Mouse (Mus musculus) T-helper 17 cell (primary cell): ENCODE results near the gene Mta2.

Experiments
- in situ Hi-C, 2 experiments: fragments of 300-600 bp; cut with MboI, MseI; formaldehyde crosslinking; loops; 1 replicate in 1 of 2; 2 replicates in 1 of 2; pipeline ENCODE4 v1.15.1; 2025; ENCODE audit warnings: high pct_unique_total_duplicates in 2 of 2

Mta2 gene

GRCm38 (mm10) chr19:8989567-8990431 is 48.1 kb downstream of the Mta2 start:
- in situ Hi-C loops = loop anchor here (5.0 to 10.0 kb wide), 2 partner anchors 88 to 1495 kb away; partner anchors contain the start of gene Atl3 (in 1 of the 2)

GRCm38 (mm10) chr19:8990432-8991102 is 48.9 kb downstream of the Mta2 start:
- in situ Hi-C loops = loop anchor here (5.0 kb wide), 1 partner anchor 87 kb away; no protein-coding TSS in a partner anchor

- in situ Hi-C loops = loop anchor here (5.0 kb wide), 1 partner anchor 86 kb away; no protein-coding TSS in a partner anchor
These were observed 49.7 kb downstream of the Mta2 start for GRCm38 (mm10) chr19:8991245-8991870.

DNA sequence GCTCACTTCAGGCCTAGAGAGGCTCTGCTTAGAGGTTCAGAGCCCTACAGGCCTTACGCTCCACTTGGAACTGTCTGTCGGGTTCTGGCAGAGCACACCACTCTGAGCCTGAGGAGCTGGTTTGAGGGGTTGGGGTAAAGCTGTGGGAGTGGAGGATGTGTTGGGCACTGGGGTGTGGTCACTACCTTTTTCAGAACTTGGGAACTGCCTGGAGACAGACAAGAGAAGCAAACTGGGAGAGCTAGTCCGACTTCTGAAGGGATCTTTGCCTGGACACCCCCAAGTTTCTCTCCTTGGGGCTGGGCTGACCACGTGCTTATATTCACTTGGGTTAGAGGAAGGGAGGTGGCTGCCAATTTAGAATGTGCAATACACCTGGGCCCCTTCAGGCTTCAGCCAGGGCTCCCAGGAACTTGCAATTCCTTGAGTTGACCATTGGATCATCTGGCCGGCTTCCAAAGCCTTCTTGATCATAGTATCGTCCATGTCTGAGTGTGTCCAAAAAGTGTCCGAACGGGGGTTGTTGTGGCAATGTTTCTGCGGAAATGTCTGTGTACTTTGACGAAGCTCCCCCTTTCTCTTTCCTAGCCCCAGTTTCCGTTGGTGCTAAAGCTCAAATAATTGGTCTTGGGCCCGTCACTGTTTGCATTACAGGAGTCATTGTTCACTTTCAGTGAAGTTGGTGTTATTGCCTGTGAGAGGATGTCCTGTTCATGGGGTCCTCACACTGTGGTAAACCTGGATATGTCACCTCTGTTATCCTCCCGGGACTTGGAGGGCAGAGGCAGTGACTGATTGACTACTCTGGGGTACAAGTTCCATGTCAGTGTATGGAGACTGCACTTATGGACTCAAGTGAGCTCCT is 50.4 kb downstream of the Mta2 start:
- in situ Hi-C loops = loop anchor here (5.0 kb wide), 1 partner anchor 85 kb away; no protein-coding TSS in a partner anchor

- in situ Hi-C loops = loop anchor here (5.0 kb wide), 1 partner anchor 84 kb away; no protein-coding TSS in a partner anchor
These were observed 51.3 kb downstream of the Mta2 start for GRCm38 (mm10) chr19:8992769-8993624.

GRCm38 (mm10) chr19:8993625-8993912 is 51.9 kb downstream of the Mta2 start:
- in situ Hi-C loops = loop anchor here (5.0 kb wide), 1 partner anchor 84 kb away; no protein-coding TSS in a partner anchor

DNA sequence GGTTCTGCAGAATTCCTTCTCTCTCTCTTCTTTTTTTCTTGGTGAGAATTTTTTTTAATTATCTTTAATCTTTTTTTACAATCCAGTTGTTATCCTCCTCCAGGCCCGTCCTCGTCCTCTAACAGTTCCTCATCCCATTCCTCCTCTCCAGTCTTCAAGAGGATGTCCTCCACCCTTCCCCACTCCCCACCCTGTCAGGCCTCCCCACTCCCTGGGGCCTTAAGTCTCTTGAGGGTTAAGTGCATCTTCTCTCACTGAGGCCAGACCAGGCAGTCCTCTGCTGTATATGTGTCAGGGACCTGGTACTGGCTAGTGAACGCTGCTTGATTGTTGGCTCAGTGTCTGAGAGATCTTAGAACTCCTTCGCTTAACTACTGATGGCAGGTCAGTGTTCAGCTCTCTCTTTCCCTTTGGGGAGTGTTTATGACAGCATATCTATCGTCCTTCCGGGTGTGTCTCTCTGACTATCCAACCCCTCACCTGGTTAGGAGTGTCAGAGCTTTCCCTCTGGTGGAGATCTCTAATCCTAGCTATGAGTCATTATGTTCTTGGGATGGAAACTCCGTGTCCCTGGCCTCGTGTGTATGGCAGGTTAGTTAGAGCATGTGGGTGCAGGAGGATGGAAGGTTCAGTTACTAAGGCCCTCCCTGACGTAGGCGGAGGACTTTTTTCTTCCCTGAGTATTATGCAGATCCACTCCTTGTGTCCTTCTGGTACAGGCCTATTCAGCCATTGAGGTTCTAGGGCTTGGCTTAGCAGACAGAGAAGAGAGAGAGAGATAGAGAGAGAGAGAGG is 53.3 kb downstream of the Mta2 start:
- in situ Hi-C loops = loop anchor here (5.0 kb wide), 1 partner anchor 82 kb away; no protein-coding TSS in a partner anchor

DNA sequence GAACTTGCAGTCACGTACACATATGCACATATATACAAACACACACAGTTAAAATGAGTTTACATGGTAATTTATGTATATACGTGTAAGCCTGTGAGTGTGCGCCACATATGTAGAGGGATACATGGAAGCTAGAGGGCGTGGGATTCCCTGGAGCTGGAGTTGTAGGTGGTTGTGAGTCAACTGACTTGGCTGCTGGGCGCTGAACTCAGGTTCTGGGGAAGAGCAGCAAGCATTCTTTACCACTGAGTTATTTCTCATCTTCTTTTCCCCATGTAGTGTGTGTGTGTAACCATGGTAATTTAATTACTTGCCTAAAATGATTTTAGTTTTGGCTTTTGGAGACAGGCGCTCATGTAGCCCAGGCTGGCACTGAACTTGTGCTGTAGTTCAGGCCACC is 54.9 kb downstream of the Mta2 start:
- in situ Hi-C loops = no loop called here

- in situ Hi-C loops = no loop called here
These were observed 55.9 kb downstream of the Mta2 start for GRCm38 (mm10) chr19:8997546-8997945.

DNA sequence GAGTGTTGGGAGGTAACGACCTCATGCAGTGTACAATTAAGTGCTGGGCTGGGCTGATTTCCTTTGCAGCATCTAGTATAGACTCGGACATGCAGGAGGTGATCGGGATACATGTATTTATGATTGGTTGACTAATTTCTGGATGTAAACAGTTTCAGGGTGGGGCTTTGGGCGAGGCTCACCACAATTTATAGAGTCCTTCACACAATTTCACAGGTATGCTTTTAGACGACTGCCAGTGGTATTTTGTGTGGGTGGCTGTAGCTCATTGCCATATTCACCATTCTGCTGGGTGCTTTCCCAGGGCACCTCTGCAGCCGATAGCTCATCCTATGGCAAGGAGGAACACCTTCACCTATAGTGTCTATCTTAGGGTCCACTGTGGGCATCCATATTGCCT is 56.9 kb downstream of the Mta2 start:
- in situ Hi-C loops = no loop called here

DNA sequence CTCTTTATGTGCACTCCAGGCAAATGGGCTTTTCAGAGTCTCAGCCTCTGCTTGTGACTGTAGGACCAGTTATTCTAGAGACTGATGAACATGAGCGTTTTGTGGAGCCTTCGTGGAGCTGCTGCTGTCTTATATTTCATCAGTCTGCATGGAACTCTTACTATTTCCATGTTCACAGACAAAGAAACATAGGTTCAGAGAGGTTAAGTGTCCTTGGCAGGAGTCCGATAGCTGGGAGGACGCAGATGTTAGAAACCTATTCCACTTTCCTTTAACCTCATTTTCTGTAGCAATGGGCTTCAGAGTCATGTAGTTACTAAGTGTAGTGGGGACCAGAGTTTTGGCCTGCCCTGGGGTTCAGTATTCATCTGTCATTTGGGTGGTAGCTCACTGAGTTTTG is 57.5 kb downstream of the Mta2 start:
- in situ Hi-C loops = no loop called here
